Mouse (Mus musculus) left cerebral cortex, adult 11 months (tissue): ENCODE data around the gene Prr29.
"Not testable (repeated sequence)": the region's sequence is repeated elsewhere in the genome, so short reads cannot be mapped to it uniquely, and the experiment has no call there.

ENCODE experiments used
- DNase-seq: peaks from one replicate; pipeline ENCODE4 v3.0.0; 2022; ENCODE audit warnings: low spot score

Gene Prr29

DNA sequence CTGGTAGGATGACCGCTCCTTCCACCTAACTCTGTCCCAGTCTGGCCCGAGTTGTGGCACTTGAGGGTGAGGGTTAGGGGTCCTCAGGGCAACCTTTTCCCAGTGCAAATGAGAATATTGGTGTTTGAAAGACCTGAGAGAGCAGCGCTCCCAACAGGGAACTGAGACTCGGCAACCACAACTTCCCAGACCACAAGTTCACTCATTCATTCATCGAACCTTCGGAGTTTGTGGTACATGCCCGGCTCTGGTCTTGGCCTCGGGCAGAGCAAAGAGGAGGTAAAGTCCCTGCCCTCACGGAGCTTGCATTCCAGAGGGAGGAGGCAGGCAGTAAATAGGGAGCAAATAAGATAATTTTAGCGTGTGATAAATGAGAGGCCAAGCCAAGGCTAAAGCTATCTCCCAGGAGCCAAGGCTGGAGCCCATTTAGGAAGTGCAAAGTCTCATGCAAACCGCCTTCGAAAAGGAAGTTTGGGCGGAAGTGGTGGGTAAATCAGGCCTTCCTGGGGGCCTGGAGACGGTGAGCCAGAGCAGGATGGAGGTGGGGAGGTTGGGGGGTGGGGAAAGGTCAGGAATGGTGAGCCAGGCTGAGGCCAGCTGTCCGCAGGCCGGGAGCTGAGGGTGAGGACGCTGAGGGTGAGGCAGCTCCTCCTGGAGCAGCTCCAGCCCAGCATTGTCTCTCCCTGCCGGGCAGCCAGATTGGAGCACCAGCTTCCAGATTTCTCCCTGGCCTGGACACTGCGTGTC is 9.7 kb upstream of the Prr29 start:
- DNase-seq: no peak

DNA sequence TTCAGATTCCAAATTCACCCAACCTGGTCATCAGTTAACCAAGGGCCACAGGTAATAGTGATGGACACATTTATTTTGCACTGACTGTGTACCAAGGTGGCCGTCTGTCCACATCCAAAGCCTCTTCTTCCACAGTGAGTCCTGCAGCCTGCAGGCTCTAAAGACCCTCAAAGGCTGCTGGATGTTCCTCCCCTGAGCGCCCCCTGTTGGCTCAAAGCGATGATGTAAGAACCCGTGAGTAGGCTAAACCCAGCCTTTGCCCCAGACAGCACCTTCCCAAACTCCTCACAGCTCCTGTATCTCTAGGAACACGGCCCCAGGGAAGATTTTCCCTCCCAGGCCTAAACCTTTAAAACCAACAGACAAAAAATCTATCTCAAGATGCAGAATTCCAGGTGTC is 5.9 kb upstream of the Prr29 start:
- no peak for DNase-seq

DNA sequence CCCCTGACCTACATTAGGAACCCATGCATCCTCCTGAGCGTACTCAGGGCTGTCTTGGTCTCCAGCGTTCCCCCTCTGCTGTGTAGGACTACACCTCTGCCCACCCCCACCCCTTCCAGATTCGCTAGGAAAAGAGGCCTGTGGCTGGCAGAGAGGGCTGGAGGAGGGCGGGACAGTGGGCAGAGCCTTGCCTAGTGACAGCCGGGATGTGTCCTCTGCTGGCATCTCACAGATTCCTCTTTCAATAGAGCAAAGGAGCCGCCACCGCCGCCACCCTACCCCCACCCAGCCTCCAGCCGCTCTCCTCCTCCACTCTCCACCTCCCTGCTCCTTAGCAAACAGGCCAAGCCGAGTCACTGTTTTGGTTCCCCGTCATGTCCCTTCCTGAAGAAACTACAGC is 560 bp upstream of the Prr29 start:
- DNase-seq: no peak

DNA sequence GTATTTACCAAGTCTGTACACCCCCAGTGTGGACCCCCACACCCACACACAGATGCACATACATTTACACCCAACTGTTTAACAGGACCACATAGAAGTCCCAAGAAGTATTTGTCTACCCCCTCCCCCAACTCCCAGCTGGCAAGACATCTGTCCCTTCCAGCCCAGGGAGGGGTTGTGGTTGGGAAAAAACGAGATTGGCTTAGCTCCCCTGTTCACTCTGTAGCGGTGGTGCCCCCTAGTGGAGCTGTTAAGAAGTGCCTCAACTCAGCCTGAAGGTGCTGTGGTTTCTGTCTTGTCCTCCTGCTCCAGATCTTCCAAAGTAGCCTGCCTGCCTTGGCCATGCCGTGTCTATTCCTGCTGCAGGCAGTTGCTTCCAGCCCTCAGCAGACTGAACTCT is 1.0 kb downstream of the Prr29 start:
- DNase-seq: peak; percentile 45

DNA sequence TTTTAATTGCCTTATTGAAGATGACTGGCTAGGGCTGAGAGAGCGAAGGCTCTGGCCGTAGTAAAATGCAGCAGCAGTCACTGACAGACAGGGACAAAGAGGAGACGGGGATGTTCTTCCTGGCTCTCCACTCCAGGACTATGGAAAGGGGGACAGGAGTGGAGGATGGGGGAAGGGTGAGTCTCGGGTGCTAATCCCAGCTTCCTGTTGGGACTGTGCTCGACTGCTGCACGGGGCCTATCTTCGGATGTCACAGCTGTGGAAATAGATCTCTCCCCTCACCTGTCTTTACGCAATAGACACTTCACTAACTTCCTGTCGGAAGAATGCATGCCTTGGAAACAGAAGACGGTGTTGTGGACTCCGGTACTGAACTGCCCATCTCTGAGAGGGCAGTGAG is 8.7 kb downstream of the Prr29 start:
- DNase-seq: no peak

DNA sequence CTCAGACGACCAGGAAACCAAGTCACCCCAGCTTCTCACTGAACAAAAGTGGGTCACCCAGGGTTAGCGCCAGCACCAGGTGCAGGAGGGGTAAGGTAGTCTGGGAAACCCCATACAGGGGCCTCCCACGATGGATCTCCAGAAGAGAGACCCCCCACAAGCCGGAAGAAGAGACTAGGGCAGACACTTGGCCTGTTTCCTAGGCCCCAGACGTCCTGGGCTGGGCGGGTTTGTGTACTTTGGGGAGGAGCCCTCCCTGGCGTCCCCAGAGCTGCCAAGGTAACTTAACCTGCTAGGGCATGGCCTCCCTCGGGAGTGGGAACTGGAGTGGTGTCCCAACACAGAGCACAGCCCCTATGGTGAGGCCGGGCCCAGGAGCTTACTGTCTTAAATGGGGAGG is 9.3 kb downstream of the Prr29 start:
- no peak for DNase-seq

DNA sequence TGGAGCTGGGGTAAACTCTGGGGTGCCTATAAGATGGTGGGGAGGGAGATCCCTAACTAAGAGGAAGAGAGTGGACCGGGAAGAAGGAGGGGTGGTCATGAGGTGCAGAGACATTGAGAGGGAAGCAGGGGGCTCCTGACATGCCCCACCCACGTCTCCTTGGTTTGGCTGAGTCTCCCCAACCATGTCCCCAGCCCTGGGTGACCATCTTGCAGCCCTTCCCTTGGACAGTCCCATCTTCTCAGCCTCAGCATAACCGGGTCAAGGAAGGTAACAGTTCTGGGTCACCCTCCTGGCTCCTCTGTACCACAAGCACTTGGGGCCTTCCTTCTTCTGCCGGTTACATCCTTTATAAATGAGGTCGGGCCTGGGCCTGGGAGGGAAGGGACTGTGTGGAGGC is 9.7 kb downstream of the Prr29 start:
- DNase-seq: no peak

DNA sequence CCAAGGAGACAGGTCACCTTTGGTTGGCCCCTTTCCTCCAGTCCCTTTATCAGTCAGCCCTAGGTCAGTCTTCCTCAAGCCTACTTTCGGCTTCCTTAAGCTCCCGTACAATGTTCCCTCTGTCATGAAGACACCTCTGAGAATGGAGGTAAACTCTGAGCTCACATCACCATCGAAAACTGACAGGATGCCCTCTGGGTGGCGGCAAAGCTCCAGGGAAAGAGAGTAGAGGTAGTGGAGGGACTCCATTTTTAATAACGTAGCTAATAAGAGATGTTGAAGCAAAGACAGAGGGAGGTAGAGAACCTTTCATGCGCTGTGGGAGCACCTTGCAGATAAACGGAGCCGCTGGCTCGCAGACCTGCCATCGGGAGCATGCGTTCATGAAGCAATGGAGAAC is 15.7 kb downstream of the Prr29 start:
- no peak for DNase-seq

DNA sequence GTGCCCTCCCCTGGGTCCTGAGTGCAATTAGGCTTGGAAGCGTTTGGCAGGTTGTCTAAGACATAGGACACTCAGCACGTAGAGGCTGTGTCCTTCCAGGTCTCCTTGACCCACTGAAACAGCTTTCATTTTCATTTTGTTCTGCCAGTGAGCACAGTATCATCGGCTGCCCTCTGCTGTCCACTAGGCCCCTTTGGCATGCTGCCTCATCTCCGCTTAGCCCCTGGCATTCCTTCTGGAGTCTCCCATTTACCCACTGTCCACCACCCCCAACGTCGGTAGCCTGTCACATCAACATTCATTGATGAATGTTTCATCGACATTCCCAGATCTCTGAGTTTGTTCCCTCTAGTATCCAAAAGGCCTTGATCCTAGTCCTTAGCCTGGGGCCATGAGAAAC is 16.6 kb downstream of the Prr29 start:
- no peak for DNase-seq

DNA sequence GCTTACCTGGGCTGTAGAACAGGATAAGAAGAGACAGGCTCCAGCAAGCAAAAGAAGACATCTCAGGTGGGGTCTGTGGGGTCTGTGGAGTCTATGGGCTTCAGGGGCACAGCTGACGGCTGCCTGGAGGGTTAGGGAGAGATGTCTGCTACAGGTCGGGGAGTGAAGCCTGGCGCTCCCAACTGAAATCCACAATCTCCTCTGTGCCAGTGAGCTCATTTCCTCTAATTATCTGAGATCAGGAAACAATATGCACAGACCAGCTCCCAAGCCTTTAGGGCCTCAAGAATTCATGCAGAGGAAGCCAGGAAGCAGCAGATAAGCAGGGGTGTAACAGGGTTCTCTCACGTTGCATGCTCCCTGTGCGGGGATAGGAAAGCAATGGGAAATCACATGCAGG is 17.2 kb downstream of the Prr29 start:
- no peak for DNase-seq

DNA sequence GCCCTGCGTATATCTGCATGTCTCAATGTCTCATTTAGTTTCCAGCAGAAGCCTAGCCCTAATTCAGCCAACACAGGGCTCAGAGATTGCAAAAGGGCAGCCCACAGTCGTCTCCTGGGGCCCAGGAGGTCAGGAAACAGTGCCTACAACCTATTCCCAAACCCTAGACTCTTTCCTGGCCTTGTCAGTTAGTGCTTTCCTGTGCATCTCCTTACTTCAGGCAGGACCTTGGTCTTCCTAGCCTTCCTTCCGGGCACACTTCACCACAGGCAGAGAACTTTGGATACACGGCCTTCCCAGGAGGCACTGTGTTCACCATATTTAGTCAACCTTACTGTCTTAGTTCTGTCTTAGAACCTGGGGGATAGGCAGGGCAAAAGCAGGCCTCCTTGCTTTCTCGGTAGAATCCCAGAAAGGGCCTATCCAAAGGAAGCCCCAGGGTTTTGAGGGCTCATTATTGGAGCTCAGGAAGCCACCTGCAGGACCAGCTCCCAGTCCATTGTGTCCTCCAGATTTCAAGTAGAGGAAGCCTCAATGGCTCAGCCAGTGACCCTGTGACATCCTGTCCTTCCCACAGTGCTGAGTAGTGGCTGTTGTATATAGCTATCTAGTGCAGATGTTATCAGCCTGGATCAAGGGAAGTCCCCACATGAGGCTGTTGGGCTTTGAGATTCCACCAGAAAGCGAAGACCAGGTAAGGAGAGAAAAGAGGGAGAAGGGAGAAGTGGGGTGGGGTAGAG is 17.9 kb downstream of the Prr29 start:
- DNase-seq: no peak

DNA sequence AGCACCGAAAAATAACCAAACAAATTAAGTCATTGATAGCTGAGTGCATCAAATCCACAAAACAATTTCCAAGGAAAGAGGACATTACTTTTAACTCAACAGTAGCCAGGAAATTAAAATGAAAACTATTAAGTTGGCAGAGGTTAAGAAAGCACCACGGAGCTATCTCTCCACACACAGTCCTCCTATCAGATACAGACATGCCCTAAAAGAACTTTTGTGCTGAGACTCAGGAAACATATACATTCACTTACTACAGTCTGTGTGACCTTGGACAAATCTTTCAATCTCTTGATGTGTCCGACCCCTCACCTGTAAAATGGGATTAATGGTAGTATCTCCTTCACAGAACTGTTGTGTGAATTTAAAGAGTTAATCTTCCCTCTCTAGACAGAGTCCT is 21.1 kb downstream of the Prr29 start:
- DNase-seq: no peak

DNA sequence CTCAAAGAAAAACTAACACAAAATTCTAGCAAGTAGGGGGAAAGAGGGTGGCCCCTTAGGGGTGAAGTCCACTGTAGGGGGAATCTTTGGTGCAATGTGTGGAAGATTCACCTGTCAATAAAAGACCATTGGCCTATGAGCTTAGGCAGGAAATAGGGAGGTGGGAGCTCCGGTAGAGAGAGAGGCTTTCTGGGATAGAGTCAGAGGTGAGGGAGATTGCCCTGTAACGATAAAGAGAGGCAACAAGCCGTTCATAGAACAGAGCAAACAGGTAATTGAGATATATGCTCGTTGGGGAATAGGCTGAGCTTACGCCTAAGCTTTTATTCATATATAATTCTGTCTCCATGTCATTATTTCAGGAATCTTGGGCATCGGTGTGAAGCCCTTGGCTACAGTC is 21.7 kb downstream of the Prr29 start:
- no peak for DNase-seq

DNA sequence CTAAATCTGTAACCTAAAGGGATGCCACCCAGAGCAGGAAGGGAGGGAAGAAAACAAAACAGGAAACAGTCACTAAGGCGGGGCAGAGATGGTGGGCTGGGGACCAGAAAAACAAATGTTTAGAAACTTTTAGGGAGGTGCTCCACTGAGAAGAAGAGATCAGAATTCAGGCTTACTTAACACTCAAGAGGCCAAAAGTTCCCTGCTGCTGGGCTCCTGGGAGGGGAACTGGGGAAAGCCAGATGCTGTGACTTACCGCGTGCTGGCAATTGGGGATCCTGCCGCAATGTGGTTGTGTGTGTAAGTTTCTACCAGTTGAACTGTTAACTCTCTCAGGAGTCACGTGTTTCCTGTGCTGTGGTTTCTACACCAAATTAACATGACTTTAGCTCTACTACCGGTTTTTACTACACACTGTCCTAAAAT is 22.5 kb downstream of the Prr29 start, which contains the start of gene Icam2:
TSS of gene Icam2 (minus strand) at position 285 of the 426 bp plus-strand sequence.
- no peak for DNase-seq

DNA sequence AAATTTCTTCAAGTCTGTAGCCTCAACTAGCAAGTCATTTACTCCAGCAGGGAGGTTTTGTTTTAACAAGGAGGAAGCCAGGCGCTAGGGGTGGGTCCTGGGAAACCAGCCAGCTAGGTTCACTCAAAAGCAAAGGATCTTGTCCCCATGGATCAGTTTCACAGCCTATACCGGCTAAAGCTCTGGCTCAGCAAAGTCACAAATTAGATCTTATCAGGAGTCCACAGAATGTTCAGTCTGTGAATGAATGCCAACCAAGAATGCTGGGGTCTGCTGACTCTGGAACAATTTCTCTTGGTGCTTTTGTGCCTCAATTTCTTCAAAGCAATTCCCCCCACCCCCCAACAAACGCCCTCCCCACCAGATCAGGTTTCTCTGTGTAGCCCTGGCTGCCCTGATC is 24.3 kb downstream of the Prr29 start:
- DNase-seq: no peak

DNA sequence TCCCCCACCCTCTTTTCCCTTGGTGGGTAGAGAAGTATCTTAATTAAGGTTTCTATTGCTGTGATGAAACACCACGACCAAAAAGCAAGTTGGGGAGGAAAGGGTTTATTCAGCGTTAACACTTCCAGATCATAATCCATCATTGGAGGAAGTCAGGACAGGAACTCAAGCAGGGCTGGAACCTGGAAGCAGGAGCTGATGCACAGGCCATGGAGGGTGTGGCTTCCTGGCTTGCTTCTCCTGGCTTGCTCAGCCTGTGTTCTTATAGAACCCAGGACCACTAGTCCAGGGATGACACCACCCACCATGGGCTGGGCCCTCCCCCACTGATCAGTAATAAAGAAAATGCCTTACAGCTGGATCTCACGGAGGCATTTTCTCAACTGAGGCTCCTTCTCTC is 25.5 kb downstream of the Prr29 start:
- no peak for DNase-seq

DNA sequence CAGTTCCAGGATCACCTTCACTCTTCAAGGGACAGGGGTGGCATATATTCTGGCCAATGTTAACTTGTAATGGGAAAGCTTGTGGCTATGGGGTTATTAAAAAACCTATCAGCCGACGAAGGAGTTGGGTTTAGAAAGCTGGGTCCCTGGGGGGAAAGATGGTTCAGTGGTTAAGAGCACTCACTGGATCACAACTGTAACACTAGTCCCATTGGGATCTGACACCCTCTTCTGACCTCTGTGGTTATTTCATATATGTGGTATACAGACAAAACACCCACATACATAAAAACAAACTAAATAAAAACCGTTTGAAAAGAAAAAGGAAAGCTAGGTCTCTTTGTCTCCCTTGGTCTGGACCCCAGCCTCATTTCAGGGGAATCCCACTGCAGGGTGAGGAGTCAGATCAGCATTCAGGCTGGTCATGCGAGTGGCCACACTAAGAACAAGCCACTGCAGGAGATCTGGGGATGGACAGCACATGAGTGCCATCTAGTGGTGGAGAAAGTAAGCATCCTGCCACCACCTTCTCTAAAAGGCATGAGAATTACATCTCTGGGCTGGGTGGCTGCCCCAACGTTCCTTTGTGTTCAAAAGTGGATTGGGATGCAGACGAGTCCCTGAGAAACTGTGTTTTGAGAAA is 26.4 kb downstream of the Prr29 start:
- peak; percentile 45 for DNase-seq

DNA sequence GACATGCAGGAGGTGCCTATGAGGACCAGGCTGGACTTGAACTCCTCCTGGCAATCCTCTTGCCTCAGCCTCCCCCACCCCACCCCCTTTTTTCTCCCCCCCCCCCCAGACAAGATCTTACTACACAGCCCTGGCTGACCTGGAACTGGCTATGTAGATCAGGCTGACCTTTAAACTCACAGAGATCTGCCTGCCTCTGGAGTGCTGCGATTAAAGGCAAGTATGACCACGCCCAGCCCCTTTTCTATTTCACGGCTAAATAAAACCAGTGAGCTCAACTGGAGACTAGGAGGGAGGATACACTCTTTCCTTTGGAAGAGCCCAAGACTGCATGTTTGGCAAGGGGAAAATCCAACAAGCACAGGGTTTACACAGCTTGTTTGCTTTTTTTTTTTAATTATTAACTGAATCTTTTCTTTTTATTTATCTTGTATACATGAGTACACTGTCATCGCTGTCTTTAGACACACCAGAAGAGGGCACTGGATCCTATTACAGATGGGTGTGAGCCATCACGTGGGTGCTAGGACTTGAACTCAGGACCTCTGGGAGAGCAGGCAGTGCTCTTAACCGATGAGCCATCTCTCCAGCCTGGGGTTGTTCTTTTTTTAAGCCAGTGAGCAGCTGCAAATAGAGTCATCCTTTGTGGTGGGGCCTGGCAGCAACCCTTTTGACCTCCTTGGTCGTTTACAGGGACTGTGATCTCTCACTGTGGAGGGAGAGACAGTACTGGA is 27.5 kb downstream of the Prr29 start:
- no peak for DNase-seq

DNA sequence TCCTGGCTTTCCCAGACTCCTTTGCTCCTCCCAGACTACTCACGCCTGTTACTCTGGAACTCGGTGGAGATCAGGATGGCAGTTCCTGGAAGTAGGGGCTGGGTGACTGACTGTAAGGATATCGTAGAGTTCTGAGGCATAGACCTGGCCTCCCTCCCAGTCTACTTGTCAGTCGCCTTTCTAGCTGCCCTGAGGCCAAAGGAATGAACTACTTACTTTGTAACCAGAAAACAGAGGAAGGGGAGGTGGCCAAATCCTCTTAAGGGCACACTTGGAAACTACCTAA is 28.0 kb downstream of the Prr29 start:
- no peak for DNase-seq

DNA sequence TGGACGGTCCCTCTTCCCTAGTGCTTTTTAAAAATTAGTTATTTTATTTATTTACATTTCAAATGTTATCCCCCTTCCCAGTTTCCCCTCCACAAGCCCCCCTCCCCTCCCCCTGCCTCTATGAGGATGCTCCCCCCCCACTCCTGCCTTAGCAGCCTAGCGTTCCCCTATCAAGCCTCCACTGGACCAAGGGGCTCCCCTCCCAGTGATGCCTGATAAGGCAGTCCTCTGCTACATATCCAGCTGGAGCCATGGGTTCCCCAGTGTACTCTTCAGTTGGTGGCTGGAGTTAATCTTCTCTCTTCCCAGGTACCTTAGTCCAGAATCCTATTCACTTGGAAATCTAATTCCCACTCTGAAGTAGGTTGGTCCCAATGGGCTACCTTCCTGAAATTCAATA is 28.8 kb downstream of the Prr29 start:
- not testable (repeated sequence) for DNase-seq

DNA sequence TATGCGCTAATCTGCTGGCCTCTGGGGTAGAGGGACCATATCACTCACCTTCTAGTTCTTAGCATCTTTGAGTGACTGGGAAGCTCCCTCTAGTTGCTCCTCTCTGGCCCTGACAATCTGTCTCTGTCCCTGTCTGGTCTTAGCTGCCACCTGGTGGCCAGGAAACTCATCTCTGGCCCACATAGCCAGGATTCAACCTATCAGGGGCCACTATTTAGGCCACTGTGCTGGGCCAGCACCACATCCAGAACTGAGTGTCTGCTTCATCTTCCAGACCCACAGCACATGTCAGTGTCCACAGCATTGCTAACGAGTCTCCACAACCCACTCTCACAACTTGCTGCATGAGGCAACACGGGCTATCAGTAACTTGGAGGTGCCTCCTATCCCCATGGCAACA is 32.4 kb downstream of the Prr29 start:
- no peak for DNase-seq

DNA sequence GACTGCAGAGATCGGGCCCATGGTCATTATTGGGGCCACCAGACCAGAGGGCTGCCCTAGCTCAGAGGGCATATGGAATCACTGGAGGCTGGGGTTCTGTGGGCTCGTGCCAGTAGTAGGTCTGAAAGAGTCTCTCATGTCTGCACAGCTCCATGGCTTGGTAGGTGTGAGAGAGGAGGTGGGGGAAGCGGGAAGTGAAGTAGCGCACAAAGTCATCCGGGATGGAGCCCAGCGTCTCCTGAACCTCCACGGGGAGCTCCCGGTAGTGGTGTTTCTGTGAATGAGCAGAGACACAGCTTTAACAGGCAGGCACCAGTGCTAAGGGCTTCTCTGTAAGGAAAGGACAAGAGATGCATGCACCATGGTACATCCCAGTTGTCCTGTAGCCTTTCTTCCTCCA is 33.2 kb downstream of the Prr29 start:
- DNase-seq: no peak

DNA sequence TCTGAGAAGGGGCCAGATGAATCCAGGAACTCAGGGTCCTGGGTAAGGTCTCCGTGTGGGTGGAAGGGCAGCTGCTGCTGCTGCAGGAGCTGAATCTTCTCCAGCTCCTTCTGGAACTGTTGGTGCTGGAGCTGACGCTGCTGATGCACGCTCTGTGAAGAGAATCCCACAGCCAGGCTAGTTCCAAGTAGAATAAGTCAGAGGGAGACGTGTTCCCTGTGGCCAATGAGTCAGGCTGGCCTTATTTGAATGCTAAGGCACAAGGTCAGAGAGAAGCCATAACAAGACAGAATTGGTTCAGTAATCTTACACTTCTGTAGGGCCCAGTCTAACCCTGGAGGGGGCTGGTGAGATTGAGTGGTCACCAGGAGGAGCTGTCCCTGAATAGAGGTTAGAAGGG is 44.7 kb downstream of the Prr29 start:
- no peak for DNase-seq
